Mouse (Mus musculus) liver, postnatal 0 days (tissue): ENCODE measurements at regions not wholly inside any gene's neighbourhood (a gene's known extent, or its start where the extent isn't known, plus 50 kb on each side); places are given as distances from the start of the nearest gene placed in this dataset.
A peak's percentile ranks its signal among the peaks of the same experiment; 100 is the strongest.

ENCODE experiments used
- ATAC-seq: fragments of 200-750 bp; cut with Nextera tagmentation; 2 replicates; pipeline ENCODE4 v1.8.0; 2017; ENCODE audit warnings: mild to moderate bottlenecking, moderate library complexity
- DNase-seq: peaks from one replicate; pipeline ENCODE4 v3.0.0-alpha.2; 2016
- H3K27ac ChIP-seq: fragments of 300-500 bp; sonication (generic); 2 replicates; pipeline ENCODE4 v1.5.1; 2014; ENCODE audit warnings: antibody characterized with exemption, moderate library complexity, mild to moderate bottlenecking, low read depth
- H3K27me3 ChIP-seq: fragments of 300-500 bp; sonication (generic); 2 replicates; pipeline ENCODE4 v1.6.1; 2014; ENCODE audit warnings: low read length, control low read depth, mixed read lengths; ENCODE audit not compliant: insufficient read depth
- H3K36me3 ChIP-seq: fragments of 300-500 bp; sonication (generic); replicated peaks from 2 replicates; pipeline ENCODE4 v1.6.1; 2014; ENCODE audit warnings: mild to moderate bottlenecking, control low read depth, low read length, moderate library complexity, mixed read lengths; ENCODE audit not compliant: insufficient read depth
- H3K4me1 ChIP-seq: fragments of 300-500 bp; sonication (generic); 2 replicates; pipeline ENCODE4 v1.6.1; 2014; ENCODE audit warnings: antibody characterized with exemption, mild to moderate bottlenecking, control low read depth; ENCODE audit not compliant: insufficient read depth
- H3K4me2 ChIP-seq: fragments of 300-500 bp; sonication (generic); 2 replicates; pipeline ENCODE4 v1.6.1; 2014; ENCODE audit warnings: low read depth, mild to moderate bottlenecking, low read length, moderate library complexity, mixed read lengths
- H3K4me3 ChIP-seq: fragments of 300-500 bp; sonication (generic); 2 replicates; pipeline ENCODE4 v1.5.1; 2014; ENCODE audit warnings: low read depth, low read length
- H3K9ac ChIP-seq: fragments of 300-500 bp; sonication (generic); replicated peaks from 2 replicates; pipeline ENCODE4 v1.6.1; 2014; ENCODE audit warnings: mild to moderate bottlenecking, moderate library complexity
- H3K9me3 ChIP-seq: fragments of 300-500 bp; sonication (generic); 2 replicates; pipeline ENCODE4 v1.6.1; 2016; ENCODE audit warnings: mild to moderate bottlenecking, control low read depth, low read length, mixed read lengths
- CTCF ChIP-seq: sonication (generic); IDR thresholded peaks from 2 replicates; pipeline ENCODE4 v1.5.1; 2016; ENCODE audit warnings: antibody characterized with exemption, low read depth
- EP300 ChIP-seq: IDR thresholded peaks from 2 replicates; pipeline ENCODE4 v1.6.1; 2016; ENCODE audit warnings: antibody characterized with exemption, low read depth, mild to moderate bottlenecking
- WGBS: fragments of 180-500 bp; shearing (Covaris S2); extraction: QIAGEN DNeasy Blood & Tissue Kit; methylation state at CpG from one replicate; pipeline ENCODE4 v1.1.7; 2014; ENCODE audit not compliant: insufficient replicate concordance; 5-methylcytosine and 5-hydroxymethylcytosine counted together

DNA sequence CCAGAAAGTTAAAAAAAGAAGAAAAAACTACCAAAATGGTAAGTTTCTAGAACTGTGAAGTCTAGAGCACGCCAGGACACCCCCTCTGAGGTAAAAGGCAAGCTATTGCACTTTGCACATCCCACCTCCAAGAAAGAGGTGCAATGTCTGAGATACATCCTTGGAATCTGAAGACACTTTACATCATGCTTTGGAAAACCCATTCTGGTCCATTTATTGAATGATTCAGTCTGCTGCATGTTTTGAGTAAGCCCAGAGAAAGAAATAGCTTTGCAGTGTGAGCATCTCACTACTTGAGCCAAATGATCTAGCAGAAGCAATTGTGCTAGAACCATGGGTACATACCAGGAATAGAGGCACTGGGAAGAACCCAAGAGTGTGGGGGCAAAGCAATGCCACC is 85.1 kb upstream of the F13a1 start:
- Histone ChIP-seq H3K4me2 (no peak overlapping the region), H3K4me3 (no peak overlapping the region), H3K4me1 (no peaks in the 10 kb centered on the region), H3K36me3 (no peaks in the 10 kb centered on the region), H3K27ac (no peak overlapping the region), H3K27me3 (no peaks in the 10 kb centered on the region), H3K9ac (no peak overlapping the region), H3K9me3 (no peaks in the 10 kb centered on the region)
- DNase-seq (no peak), ATAC-seq (no peak)
- 60% methylated on average over 1 of the region's 1 CpGs for WGBS
- TF ChIP-seq EP300 (no peak), CTCF (no peak)

- no peaks in the 10 kb centered on the region for H3K27me3 ChIP-seq
- H3K4me1 ChIP-seq, result no peaks in the 10 kb centered on the region
- no peaks in the 10 kb centered on the region for H3K36me3 ChIP-seq
- H3K4me2 ChIP-seq, result no peak overlapping the region
- ATAC-seq (no peak), DNase-seq (no peak)
- 76% methylated on average over 2 of the region's 2 CpGs for WGBS
- no peak for TF ChIP-seq EP300
- TF ChIP-seq CTCF, result no peak
- H3K4me3 ChIP-seq, result no peak overlapping the region
- H3K9me3 ChIP-seq, result no peaks in the 10 kb centered on the region
- H3K27ac ChIP-seq, result no peak overlapping the region
- no peak overlapping the region for H3K9ac ChIP-seq
Observed at GRCm38 (mm10) chr13:37134518-37134917, 84.5 kb upstream of the F13a1 start.

DNA sequence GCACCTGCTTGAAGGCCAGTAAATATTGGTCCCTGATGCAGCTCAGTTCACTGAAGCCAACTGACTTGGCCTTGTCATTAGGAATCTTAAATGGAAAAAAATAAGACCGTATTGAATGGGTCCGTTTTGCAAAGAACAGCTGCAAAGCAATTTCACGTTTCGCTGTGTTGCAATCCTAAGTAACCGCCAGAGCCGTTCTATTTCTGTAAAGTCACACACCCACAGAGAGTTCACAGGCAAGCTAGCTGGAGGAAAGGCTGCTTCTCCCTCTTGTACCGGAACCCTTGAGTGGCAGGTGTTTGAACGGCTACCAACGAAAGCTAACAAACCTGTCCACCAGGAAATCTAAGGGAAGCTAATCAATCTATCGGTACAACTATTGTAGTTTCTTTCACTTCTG is 80.6 kb upstream of the F13a1 start:
- no peak overlapping the region for H3K4me3 ChIP-seq
- TF ChIP-seq EP300 (0 out of 2 replicates have a peak, but pooled peaks have one; percentile 22), CTCF (no peak)
- peak; percentile 28 for DNase-seq
- H3K36me3 ChIP-seq, result no peaks in the 10 kb centered on the region
- ATAC-seq, result no peak
- no peaks in the 10 kb centered on the region for H3K27me3 ChIP-seq
- H3K9me3 ChIP-seq, result no peaks in the 10 kb centered on the region
- H3K4me2 ChIP-seq, result peak overlapping the region; percentile 38
- no peaks in the 10 kb centered on the region for H3K4me1 ChIP-seq
- peak overlapping the region; percentile 41 for H3K27ac ChIP-seq
- H3K9ac ChIP-seq, result no peak overlapping the region
- WGBS, result 15% methylated on average over 10 of the region's 10 CpGs

DNA sequence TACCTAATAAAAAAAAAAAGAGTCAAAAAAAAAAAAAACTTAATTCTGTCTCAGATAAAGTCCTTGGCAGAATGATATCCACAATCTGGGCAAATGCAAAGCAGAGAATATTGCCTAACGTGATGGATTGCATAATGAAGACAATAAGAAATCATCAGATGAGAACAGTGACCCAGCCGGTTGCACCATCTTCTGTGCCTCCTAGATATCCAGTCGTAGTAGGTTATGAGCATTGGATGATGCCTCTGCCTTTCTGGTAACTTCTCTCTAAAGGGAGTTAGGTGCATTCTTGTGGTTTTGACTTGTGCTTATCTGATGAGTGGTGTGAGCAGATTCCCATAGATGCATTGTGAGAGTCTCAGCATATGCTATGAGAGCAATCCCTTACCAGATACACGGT is 71.6 kb upstream of the F13a1 start:
- H3K4me2 ChIP-seq, result no peak overlapping the region
- DNase-seq, result peak; percentile 16
- H3K36me3 ChIP-seq, result no peaks in the 10 kb centered on the region
- WGBS, result 52% methylated on average over 4 of the region's 4 CpGs
- no peak for ATAC-seq
- H3K4me3 ChIP-seq, result no peak overlapping the region
- H3K27ac ChIP-seq, result no peak overlapping the region
- no peaks in the 10 kb centered on the region for H3K9me3 ChIP-seq
- no peaks in the 10 kb centered on the region for H3K27me3 ChIP-seq
- no peak for TF ChIP-seq CTCF
- no peak for TF ChIP-seq EP300
- no peak overlapping the region for H3K9ac ChIP-seq
- H3K4me1 ChIP-seq, result no peaks in the 10 kb centered on the region

- 31% methylated on average over 2 of the region's 2 CpGs for WGBS
- Histone ChIP-seq H3K36me3 (no peaks in the 10 kb centered on the region), H3K27ac (peak overlapping the region; percentile 24; the same call in 1 of the 2 replicates), H3K4me2 (no peak overlapping the region), H3K9ac (no peak overlapping the region), H3K4me1 (no peaks in the 10 kb centered on the region), H3K27me3 (no peaks in the 10 kb centered on the region), H3K9me3 (no peaks in the 10 kb centered on the region), H3K4me3 (no peak overlapping the region)
- no peak for ATAC-seq
- TF ChIP-seq CTCF (no peak), EP300 (0 out of 2 replicates have a peak, but pooled peaks have one; percentile 46)
- no peak for DNase-seq
Observed at GRCm38 (mm10) chr13:37120219-37120618, 70.2 kb upstream of the F13a1 start.

GRCm38 (mm10) chr13:37114324-37114723 is 64.3 kb upstream of the F13a1 start:
- Histone ChIP-seq H3K9ac (no peak overlapping the region), H3K4me3 (no peak overlapping the region), H3K27ac (no peak overlapping the region), H3K27me3 (no peaks in the 10 kb centered on the region), H3K4me2 (no peak overlapping the region), H3K9me3 (no peaks in the 10 kb centered on the region), H3K4me1 (no peaks in the 10 kb centered on the region), H3K36me3 (no peaks in the 10 kb centered on the region)
- no peak for ATAC-seq
- TF ChIP-seq EP300, result no peak
- 87% methylated on average over 5 of the region's 5 CpGs for WGBS
- DNase-seq, result no peak

DNA sequence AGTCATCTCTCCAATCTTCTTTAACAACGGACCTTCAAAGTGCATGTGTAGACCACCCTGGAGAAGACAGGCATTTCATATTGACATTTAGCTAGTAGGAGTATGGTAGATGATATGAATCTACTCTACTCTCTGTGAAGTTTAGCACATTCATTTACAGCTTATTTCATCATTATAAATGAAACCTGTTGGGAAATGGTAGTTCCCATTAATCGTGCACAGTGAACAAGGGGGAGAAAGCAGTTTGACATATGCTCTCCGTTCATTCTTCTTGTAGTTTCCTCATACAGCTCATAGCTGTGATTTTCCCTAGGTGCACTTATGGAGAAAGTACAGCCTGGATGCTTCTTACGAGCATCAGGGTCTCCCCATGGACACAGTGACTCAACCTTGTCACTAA is 61.7 kb upstream of the F13a1 start:
- H3K9ac ChIP-seq, result no peak overlapping the region
- no peak overlapping the region for H3K27ac ChIP-seq
- ATAC-seq, result no peak
- H3K4me3 ChIP-seq, result no peak overlapping the region
- DNase-seq, result no peak
- WGBS, result 74% methylated on average over 4 of the region's 4 CpGs
- TF ChIP-seq EP300 (no peak), CTCF (no peak)
- H3K4me1 ChIP-seq, result no peaks in the 10 kb centered on the region
- H3K4me2 ChIP-seq, result no peak overlapping the region
- no peaks in the 10 kb centered on the region for H3K9me3 ChIP-seq
- no peaks in the 10 kb centered on the region for H3K27me3 ChIP-seq
- H3K36me3 ChIP-seq, result no peaks in the 10 kb centered on the region
